Mouse (Mus musculus) MEL (cell line): ENCODE measurements around the gene Gm5269. TPM values are rescaled to one million over a fixed set of nuclear protein-coding genes. Genes with fewer than 3 reads are reported as not detected.
A peak's percentile ranks its signal among the peaks of the same experiment; 100 is the strongest.

Experiments
- DNase-seq: peaks from one replicate; pipeline ENCODE4 v3.0.0; 2011; ENCODE audit warnings: low read depth, low spot score
- H3K27ac ChIP-seq: 2 replicates; pipeline ENCODE4 v1.5.1; 2012; ENCODE audit warnings: low read depth, mild to moderate bottlenecking, control low read depth, low read length, moderate library complexity; ENCODE audit not compliant: control insufficient read depth
- H3K27me3 ChIP-seq, 2 experiments: fragments of 150-350 bp in 1 of 2; sonication (generic) in 1 of 2; 2 replicates each; pipeline ENCODE4 v1.6.1; 2012; ENCODE audit warnings: low read length in 2 of 2, mild to moderate bottlenecking in 2 of 2, improper control_type of control experiment in 1 of 2, moderate library complexity in 1 of 2; ENCODE audit not compliant: insufficient read depth in 2 of 2, control insufficient read depth in 1 of 2
- H3K36me3 ChIP-seq, 2 experiments: 2 replicates each; pipeline ENCODE4 v1.6.1; 2012 to 2014; ENCODE audit warnings: low read length in 2 of 2, improper control_type of control experiment in 1 of 2, inconsistent platforms in 1 of 2, mild to moderate bottlenecking in 1 of 2; ENCODE audit not compliant: insufficient read depth in 2 of 2, control insufficient read depth in 1 of 2
- H3K4me1 ChIP-seq, 2 experiments: fragments of 150-350 bp in 1 of 2; sonication (generic) in 1 of 2; 2 replicates each; pipeline ENCODE4 v1.6.1; 2012; ENCODE audit warnings: low read length in 2 of 2, improper control_type of control experiment in 1 of 2, mild to moderate bottlenecking in 1 of 2; ENCODE audit not compliant: insufficient read depth in 2 of 2, control insufficient read depth in 1 of 2
- H3K4me3 ChIP-seq, 2 experiments: fragments of 150-350 bp in 1 of 2; sonication (generic) in 1 of 2; 2 replicates each; pipeline ENCODE4 v1.5.1; 2012; ENCODE audit warnings: low read depth in 2 of 2, low read length in 2 of 2, mild to moderate bottlenecking in 2 of 2, moderate library complexity in 2 of 2, control low read depth in 1 of 2, improper control_type of control experiment in 1 of 2; ENCODE audit not compliant: control insufficient read depth in 1 of 2, insufficient read depth in 1 of 2
- H3K79me2 ChIP-seq: 2 replicates; pipeline ENCODE4 v1.6.1; 2012; ENCODE audit warnings: mild to moderate bottlenecking, low read length, moderate library complexity; ENCODE audit not compliant: control insufficient read depth, poor library complexity, insufficient read depth
- H3K9ac ChIP-seq: 2 replicates; pipeline ENCODE4 v1.6.1; 2012; ENCODE audit warnings: low read depth, mild to moderate bottlenecking, control low read depth, low read length, moderate library complexity; ENCODE audit not compliant: control insufficient read depth, poor library complexity, severe bottlenecking
- H3K9me3 ChIP-seq: fragments of 150-350 bp; sonication (generic); replicated peaks from 2 replicates; pipeline ENCODE4 v1.6.1; 2012; ENCODE audit warnings: mild to moderate bottlenecking, low read length, improper control_type of control experiment, moderate library complexity; ENCODE audit not compliant: insufficient read depth
- BHLHE40 ChIP-seq: IDR thresholded peaks from 2 replicates; pipeline ENCODE4 v1.6.1; 2012; ENCODE audit warnings: low read depth, mild to moderate bottlenecking, inconsistent platforms, low read length, improper control_type of control experiment, borderline replicate concordance
- CHD1 ChIP-seq: IDR thresholded peaks from 2 replicates; pipeline ENCODE4 v1.6.1; 2012; ENCODE audit warnings: low read depth, mild to moderate bottlenecking, inconsistent platforms, low read length, improper control_type of control experiment
- CHD2 ChIP-seq: IDR thresholded peaks from 2 replicates; pipeline ENCODE4 v1.6.1; 2011; ENCODE audit warnings: low read length, improper control_type of control experiment
- CTCF ChIP-seq, 3 experiments: IDR thresholded peaks in 2 of 3; conservative IDR thresholded peaks in 1 of 3; 2 replicates each; pipeline ENCODE4 v1.5.1; 2011 to 2012; ENCODE audit warnings: low read length in 3 of 3, low read depth in 2 of 3, mild to moderate bottlenecking in 2 of 3, improper control_type of control experiment in 1 of 3, inconsistent platforms in 1 of 3, mixed read lengths in 1 of 3, moderate library complexity in 1 of 3; ENCODE audit not compliant: control insufficient read depth in 1 of 3, insufficient read depth in 1 of 3, poor library complexity in 1 of 3, severe bottlenecking in 1 of 3
- E2F4 ChIP-seq: IDR thresholded peaks from 2 replicates; pipeline ENCODE4 v1.6.1; 2011; ENCODE audit warnings: low read depth, low read length, improper control_type of control experiment, borderline replicate concordance
- EP300 ChIP-seq, 2 experiments: IDR thresholded peaks; 2 replicates each; pipeline ENCODE4 v1.6.1; 2011; ENCODE audit warnings: improper control_type of control experiment in 2 of 2, low read length in 2 of 2, low read depth in 1 of 2, mild to moderate bottlenecking in 1 of 2
- ETS1 ChIP-seq: IDR thresholded peaks from 2 replicates; pipeline ENCODE4 v1.6.1; 2012; ENCODE audit warnings: low read depth, mild to moderate bottlenecking, inconsistent platforms, low read length, improper control_type of control experiment, moderate library complexity
- GABPA ChIP-seq: IDR thresholded peaks from 2 replicates; pipeline ENCODE4 v1.6.1; 2012; ENCODE audit warnings: low read depth, mild to moderate bottlenecking, inconsistent platforms, low read length, improper control_type of control experiment, moderate library complexity
- GATA1 ChIP-seq: IDR thresholded peaks from 2 replicates; pipeline ENCODE4 v1.6.1; 2011; ENCODE audit warnings: low read depth, low read length, improper control_type of control experiment
- JUND ChIP-seq: IDR thresholded peaks from 2 replicates; pipeline ENCODE4 v1.6.1; 2011; ENCODE audit warnings: low read depth, mild to moderate bottlenecking, improper control_type of control experiment, low read length
- MAX ChIP-seq: IDR thresholded peaks from 2 replicates; pipeline ENCODE4 v1.6.1; 2011; ENCODE audit warnings: low read length, improper control_type of control experiment
- MAZ ChIP-seq: IDR thresholded peaks from 2 replicates; pipeline ENCODE4 v1.6.1; 2012; ENCODE audit warnings: low read depth, mild to moderate bottlenecking, inconsistent platforms, low read length, improper control_type of control experiment
- MEF2A ChIP-seq: IDR thresholded peaks from 2 replicates; pipeline ENCODE4 v1.6.1; 2014; ENCODE audit warnings: low read depth, mild to moderate bottlenecking, inconsistent platforms, low read length, improper control_type of control experiment; ENCODE audit not compliant: poor library complexity, insufficient replicate concordance, severe bottlenecking; ENCODE audit errors: extremely low read depth
- MYB ChIP-seq: IDR thresholded peaks from 2 replicates; pipeline ENCODE4 v1.6.1; 2011; ENCODE audit warnings: mild to moderate bottlenecking, low read depth, low read length, improper control_type of control experiment
- NELFE ChIP-seq: IDR thresholded peaks from 2 replicates; pipeline ENCODE4 v1.6.1; 2011; ENCODE audit warnings: low read depth, low read length, improper control_type of control experiment
- POLR2A ChIP-seq, 2 experiments: IDR thresholded peaks; 2 replicates each; pipeline ENCODE4 v1.6.1; 2011 to 2012; ENCODE audit warnings: low read length in 2 of 2, mild to moderate bottlenecking in 2 of 2, control low read depth in 1 of 2, improper control_type of control experiment in 1 of 2, low read depth in 1 of 2, moderate library complexity in 1 of 2; ENCODE audit not compliant: control insufficient read depth in 1 of 2, insufficient read depth in 1 of 2, poor library complexity in 1 of 2
- POLR2AphosphoS2 ChIP-seq: IDR thresholded peaks from 2 replicates; pipeline ENCODE4 v1.6.1; 2011; ENCODE audit warnings: low read length, improper control_type of control experiment
- POLR2AphosphoS5 ChIP-seq: IDR thresholded peaks from 2 replicates; pipeline ENCODE4 v1.6.1; 2012; ENCODE audit warnings: low read depth, borderline replicate concordance, mild to moderate bottlenecking, inconsistent platforms, low read length, moderate library complexity, mixed read lengths
- RAD21 ChIP-seq: IDR thresholded peaks from 2 replicates; pipeline ENCODE4 v1.6.1; 2011; ENCODE audit warnings: mild to moderate bottlenecking, low read depth, low read length, improper control_type of control experiment
- RCOR1 ChIP-seq: IDR thresholded peaks from 2 replicates; pipeline ENCODE4 v1.6.1; 2012; ENCODE audit warnings: low read depth, mild to moderate bottlenecking, inconsistent platforms, low read length, improper control_type of control experiment
- SIN3A ChIP-seq: IDR thresholded peaks from 2 replicates; pipeline ENCODE4 v1.6.1; 2012; ENCODE audit warnings: low read length, improper control_type of control experiment, inconsistent platforms
- SMC3 ChIP-seq: IDR thresholded peaks from 2 replicates; pipeline ENCODE4 v1.6.1; 2011; ENCODE audit warnings: low read depth, low read length, improper control_type of control experiment
- TAL1 ChIP-seq: IDR thresholded peaks from 2 replicates; pipeline ENCODE4 v1.6.1; 2012; ENCODE audit warnings: mild to moderate bottlenecking, inconsistent platforms, low read length, moderate library complexity, mixed read lengths
- TBP ChIP-seq: IDR thresholded peaks from 2 replicates; pipeline ENCODE4 v1.8.0; 2011; ENCODE audit warnings: low read depth, low read length, improper control_type of control experiment
- TCF12 ChIP-seq: IDR thresholded peaks from 2 replicates; pipeline ENCODE4 v1.6.1; 2014; ENCODE audit warnings: low read depth, mild to moderate bottlenecking, inconsistent platforms, low read length, improper control_type of control experiment, moderate library complexity
- UBTF ChIP-seq: IDR thresholded peaks from 2 replicates; pipeline ENCODE4 v1.6.1; 2012; ENCODE audit warnings: low read depth, mild to moderate bottlenecking, inconsistent platforms, low read length, improper control_type of control experiment, moderate library complexity, borderline replicate concordance; ENCODE audit not compliant: insufficient read depth
- USF1 ChIP-seq: IDR thresholded peaks from 2 replicates; pipeline ENCODE4 v1.6.1; 2014; ENCODE audit warnings: low read depth, mild to moderate bottlenecking, inconsistent platforms, low read length, improper control_type of control experiment, moderate library complexity
- USF2 ChIP-seq, 2 experiments: IDR thresholded peaks; 2 replicates each; pipeline ENCODE4 v1.6.1; 2011 to 2012; ENCODE audit warnings: improper control_type of control experiment in 2 of 2, low read length in 2 of 2, borderline replicate concordance in 1 of 2, inconsistent platforms in 1 of 2, low read depth in 1 of 2, mild to moderate bottlenecking in 1 of 2; ENCODE audit not compliant: insufficient read depth in 1 of 2
- ZC3H11A ChIP-seq: IDR thresholded peaks from 2 replicates; pipeline ENCODE4 v1.6.1; 2012; ENCODE audit warnings: low read depth, mild to moderate bottlenecking, inconsistent platforms, low read length, improper control_type of control experiment
- ZKSCAN1 ChIP-seq: IDR thresholded peaks from 2 replicates; pipeline ENCODE4 v1.6.1; 2012; ENCODE audit warnings: low read depth, mild to moderate bottlenecking, inconsistent platforms, low read length, improper control_type of control experiment, moderate library complexity
- ZMIZ1 ChIP-seq: IDR thresholded peaks from 2 replicates; pipeline ENCODE4 v1.6.1; 2012; ENCODE audit warnings: low read depth, mild to moderate bottlenecking, inconsistent platforms, low read length, improper control_type of control experiment, moderate library complexity
- polyA plus RNA-seq, 2 experiments: library from polyadenylated mRNA; stranded (reverse) in 1 of 2; unstranded in 1 of 2; fragments of >175 nt in 1 of 2; fragments of >200 nt in 1 of 2; gene quantifications; 2 replicates each; pipeline versions ENCODE4 v1.2.1 to v1.2.4; 2012; ENCODE audit warnings: low replicate concordance in 2 of 2, low read depth in 1 of 2; ENCODE audit not compliant: insufficient read length in 2 of 2, insufficient read depth in 1 of 2, missing spikeins in 1 of 2
- total RNA-seq: library from RNA; depleted of rRNA; stranded (reverse); fragments of 300-350 nt; gene quantifications from 2 replicates; pipeline ENCODE4 v1.2.3, GENCODE M21; 2012; rRNA removed

Gene Gm5269
- not detected in 2 replicates for total RNA-seq
- polyA plus RNA-seq, result under 1 TPM in 1 of 2 experiments, not detected in 1; 0.67 TPM

- DNase-seq, result no peak
- Histone ChIP-seq H3K4me1 (no peaks in the 10 kb centered on the region), H3K4me3 (no peak within 1 kb of the TSS), H3K27ac (no peak within 1 kb of the TSS), H3K79me2 (no peaks in the 10 kb centered on the region), H3K36me3 (no peaks in the 10 kb centered on the region), H3K9ac (no peak within 1 kb of the TSS), H3K27me3 (no peaks in the 10 kb centered on the region), H3K9me3 (no peaks in the 10 kb centered on the region)
- TF ChIP-seq TCF12 (no peak), EP300 (IDR thresholded peaks at IDR 0.05; ENCODE audit: low read depth in 1 of 2, low read length in 2 of 2) (no peak), ZC3H11A (no peak), ZKSCAN1 (no peak), GABPA (no peak), USF1 (no peak), NELFE (no peak), TAL1 (no peak), SMC3 (no peak), ETS1 (no peak)
Observed at GRCm38 (mm10) chr1:45890173-45890572, at the start of gene Gm5269. Gene Gm5269 (minus strand): TSS chr1:45890273.

GRCm38 (mm10) chr1:45931127-45931526 lies 41.1 kb upstream of the Gm5269 start:
- peak; percentile 46 for DNase-seq
- H3K9ac ChIP-seq, result no peak overlapping the region
- H3K79me2 ChIP-seq, result peaks cover under 1% of the 10 kb centered on the region; the same call in 1 of the 2 replicates
- no peaks in the 10 kb centered on the region for H3K27me3 ChIP-seq
- H3K4me1 ChIP-seq, result peaks cover 4 to 6% of the 10 kb centered on the region in 2 experiments
- no peaks in the 10 kb centered on the region for H3K9me3 ChIP-seq
- H3K4me3 ChIP-seq, result no peak overlapping the region
- peaks cover 0 to 5% of the 10 kb centered on the region in 2 experiments; a peak in 2 of 4 replicates for H3K36me3 ChIP-seq
- no peak overlapping the region for H3K27ac ChIP-seq
- TF ChIP-seq RCOR1 (no peak), TCF12 (no peak), MYB (no peak), GABPA (no peak), POLR2AphosphoS5 (no peak), JUND (no peak), SMC3 (peak; percentile 71), TBP (no peak), TAL1 (no peak), GATA1 (no peak), POLR2A (IDR thresholded peaks at IDR 0.05; ENCODE audit: control insufficient read depth in 1 of 2, insufficient read depth in 1 of 2, low read depth in 1 of 2, low read length in 2 of 2, poor library complexity in 1 of 2) (no peak), USF2 (IDR thresholded peaks at IDR 0.05; ENCODE audit: borderline replicate concordance in 1 of 2, insufficient read depth in 1 of 2, low read depth in 1 of 2, low read length in 2 of 2) (no peak), ZC3H11A (peak; percentile 71), CTCF (IDR thresholded peaks at IDR 0.05 in 2 of 3, conservative IDR thresholded peaks at IDR 0.05 in 1 of 3; ENCODE audit: control insufficient read depth in 1 of 3, insufficient read depth in 1 of 3, low read depth in 2 of 3, low read length in 3 of 3, poor library complexity in 1 of 3, severe bottlenecking in 1 of 3) (peak in 2 of 3 experiments; percentile 7 to 58; a peak in 2 of 6 replicates), MEF2A (no peak), ZMIZ1 (no peak), USF1 (no peak), ZKSCAN1 (no peak), CHD1 (no peak), MAZ (no peak), EP300 (IDR thresholded peaks at IDR 0.05; ENCODE audit: low read depth in 1 of 2, low read length in 2 of 2) (no peak), RAD21 (peak; percentile 63), E2F4 (no peak), CHD2 (no peak), MAX (no peak), SIN3A (no peak), BHLHE40 (no peak), UBTF (no peak), POLR2AphosphoS2 (no peak)
